Comparison of ENCODE assay signal across 8 mouse cellular contexts in the genomic region with DNA sequence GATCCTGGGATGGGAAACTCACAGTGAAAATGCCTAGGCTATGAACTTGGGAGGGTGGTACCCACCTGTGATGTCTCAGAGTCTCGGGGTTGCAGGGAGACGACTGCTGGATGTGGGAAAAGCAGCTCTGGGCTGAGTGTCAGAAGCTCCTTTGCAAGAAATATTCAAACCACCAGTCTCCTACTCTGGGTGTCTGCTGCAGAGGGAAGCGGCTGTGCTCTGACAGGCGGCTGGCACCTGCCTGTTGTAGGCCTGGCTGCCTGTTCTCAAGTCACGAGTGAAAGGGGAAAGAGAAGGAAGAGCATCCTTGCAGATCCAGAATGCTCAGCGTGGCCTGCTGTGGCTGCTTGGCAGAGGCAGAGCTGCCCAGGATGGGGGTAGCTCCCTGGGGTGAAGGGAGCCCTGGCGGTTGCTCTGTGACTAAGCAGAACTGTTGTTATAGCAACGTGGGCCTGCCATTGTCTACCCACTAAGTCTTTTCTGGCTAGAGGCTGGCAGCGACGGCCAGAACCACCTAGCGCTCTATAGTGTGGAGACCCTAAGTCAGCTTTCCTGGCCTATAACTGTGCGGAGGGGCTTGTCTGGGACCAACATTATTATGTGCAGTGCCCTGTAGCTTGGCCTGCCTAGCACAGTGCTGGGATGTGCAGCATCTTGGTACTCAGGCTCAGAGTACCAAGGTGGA.
DNase-seq lines count a peak whose midpoint lies in the region; ATAC-seq and TF ChIP-seq lines count a peak whose summit lies in the region.
"Not testable (repeated sequence)": the region's sequence is repeated elsewhere in the genome, so short reads cannot be mapped to it uniquely, and the experiment has no call there.

No protein-coding gene starts in this region.

- not testable (repeated sequence) for H3K4me3 ChIP-seq in embryonic facial prominence, embryonic 11.5 days (ENCODE audit: low read depth, low read length); forebrain, embryonic 12.5 days (replicated peaks); forebrain, postnatal 0 days (ENCODE audit: low read depth, low read length); hindbrain, embryonic 11.5 days (ENCODE audit: low read depth, low read length); hindbrain, embryonic 16.5 days (ENCODE audit: low read length); midbrain, embryonic 11.5 days (ENCODE audit: low read depth, low read length); midbrain, embryonic 16.5 days (ENCODE audit: low read depth, low read length); neural tube, embryonic 13.5 days

- H3K36me3 ChIP-seq in embryonic facial prominence, embryonic 11.5 days (replicated peaks; ENCODE audit: control insufficient read depth, insufficient read depth, low read depth, low read length); forebrain, embryonic 12.5 days (replicated peaks); forebrain, postnatal 0 days (ENCODE audit: insufficient read depth); hindbrain, embryonic 11.5 days (ENCODE audit: control insufficient read depth, insufficient read depth, low read length); hindbrain, embryonic 16.5 days (ENCODE audit: control insufficient read depth, insufficient read depth, low read length); midbrain, embryonic 11.5 days (ENCODE audit: control insufficient read depth, insufficient read depth, low read length); midbrain, embryonic 16.5 days (ENCODE audit: control insufficient read depth, insufficient read depth, low read length); neural tube, embryonic 13.5 days: not testable (repeated sequence)

- not testable (repeated sequence) for H3K9ac ChIP-seq in embryonic facial prominence, embryonic 11.5 days (replicated peaks; ENCODE audit: low read length); forebrain, embryonic 12.5 days; forebrain, postnatal 0 days; hindbrain, embryonic 11.5 days (ENCODE audit: low read depth, low read length); hindbrain, embryonic 16.5 days (ENCODE audit: low read depth, low read length); midbrain, embryonic 11.5 days (ENCODE audit: low read length); midbrain, embryonic 16.5 days (ENCODE audit: low read depth, low read length); neural tube, embryonic 13.5 days

- not testable (repeated sequence) for DNase-seq in embryonic facial prominence, embryonic 11.5 days (ENCODE audit: low spot score); forebrain, postnatal 0 days; hindbrain, embryonic 11.5 days (ENCODE audit: low spot score); midbrain, embryonic 11.5 days (ENCODE audit: low spot score, missing footprints)

- not testable (repeated sequence) for TF ChIP-seq CTCF in forebrain, postnatal 0 days (IDR thresholded peaks at IDR 0.05; ENCODE audit: low read depth)

- H3K27me3 ChIP-seq in embryonic facial prominence, embryonic 11.5 days (ENCODE audit: control insufficient read depth, insufficient read depth, low read length); forebrain, embryonic 12.5 days; forebrain, postnatal 0 days (ENCODE audit: insufficient read depth, low read length); hindbrain, embryonic 11.5 days (ENCODE audit: control insufficient read depth, insufficient read depth, low read length); hindbrain, embryonic 16.5 days (replicated peaks; ENCODE audit: control insufficient read depth, insufficient read depth, low read length); midbrain, embryonic 11.5 days (ENCODE audit: control insufficient read depth, insufficient read depth, low read length); midbrain, embryonic 16.5 days (ENCODE audit: control insufficient read depth, insufficient read depth, low read depth, low read length); neural tube, embryonic 13.5 days: not testable (repeated sequence)

- ATAC-seq in embryonic facial prominence, embryonic 11.5 days (replicated peaks; ENCODE audit: insufficient number of reproducible peaks, low FRiP score, low TSS enrichment, low read depth), result peak; percentile 75; the same call in 1 of the 2 replicates
- ATAC-seq in forebrain, embryonic 12.5 days (ENCODE audit: low FRiP score), result peak; percentile 69
- ATAC-seq in forebrain, postnatal 0 days, result peak; percentile 91
- ATAC-seq in hindbrain, embryonic 11.5 days (ENCODE audit: low FRiP score), result peak; percentile 65
- peak; percentile 80 for ATAC-seq in hindbrain, embryonic 16.5 days
- ATAC-seq in midbrain, embryonic 11.5 days (ENCODE audit: low FRiP score), result peak; percentile 84
- ATAC-seq in midbrain, embryonic 16.5 days, result peak; percentile 86
- peak; percentile 85 for ATAC-seq in neural tube, embryonic 13.5 days (ENCODE audit: low read depth)

- no CpG with 5 or more reads among the region's 12 CpGs for WGBS in embryonic facial prominence, embryonic 11.5 days
- WGBS in forebrain, embryonic 12.5 days, result no CpG with 5 or more reads among the region's 12 CpGs
- WGBS in forebrain, postnatal 0 days, result no CpG with 5 or more reads among the region's 12 CpGs
- no CpG with 5 or more reads among the region's 12 CpGs for WGBS in hindbrain, embryonic 11.5 days
- no CpG with 5 or more reads among the region's 12 CpGs for WGBS in hindbrain, embryonic 16.5 days
- WGBS in midbrain, embryonic 11.5 days, result no CpG with 5 or more reads among the region's 12 CpGs
- WGBS in midbrain, embryonic 16.5 days, result no CpG with 5 or more reads among the region's 12 CpGs
- WGBS in neural tube, embryonic 13.5 days, result no CpG with 5 or more reads among the region's 12 CpGs

- not testable (repeated sequence) for H3K9me3 ChIP-seq in embryonic facial prominence, embryonic 11.5 days (replicated peaks; ENCODE audit: control insufficient read depth, low read length); forebrain, embryonic 12.5 days; forebrain, postnatal 0 days (ENCODE audit: low read length); hindbrain, embryonic 11.5 days (ENCODE audit: control insufficient read depth, low read length); hindbrain, embryonic 16.5 days (ENCODE audit: control insufficient read depth, low read length); midbrain, embryonic 11.5 days (ENCODE audit: control insufficient read depth, low read length); midbrain, embryonic 16.5 days (replicated peaks; ENCODE audit: control insufficient read depth, low read length, poor library complexity, severe bottlenecking); neural tube, embryonic 13.5 days

- H3K4me2 ChIP-seq in embryonic facial prominence, embryonic 11.5 days (ENCODE audit: low read depth, low read length); forebrain, embryonic 12.5 days; forebrain, postnatal 0 days (ENCODE audit: low read depth); hindbrain, embryonic 11.5 days (replicated peaks; ENCODE audit: low read depth, low read length); hindbrain, embryonic 16.5 days (ENCODE audit: low read length); midbrain, embryonic 11.5 days; midbrain, embryonic 16.5 days (ENCODE audit: low read length); neural tube, embryonic 13.5 days: not testable (repeated sequence)

- not testable (repeated sequence) for H3K27ac ChIP-seq in embryonic facial prominence, embryonic 11.5 days (replicated peaks; ENCODE audit: low read depth, low read length); forebrain, embryonic 12.5 days; forebrain, postnatal 0 days (ENCODE audit: low read depth, low read length); hindbrain, embryonic 11.5 days (ENCODE audit: low read depth, low read length); hindbrain, embryonic 16.5 days (ENCODE audit: low read depth, low read length); midbrain, embryonic 11.5 days (ENCODE audit: low read depth, low read length); midbrain, embryonic 16.5 days (ENCODE audit: low read length); neural tube, embryonic 13.5 days (replicated peaks)

- not testable (repeated sequence) for H3K4me1 ChIP-seq in embryonic facial prominence, embryonic 11.5 days (ENCODE audit: control insufficient read depth, insufficient read depth, low read length); forebrain, embryonic 12.5 days; forebrain, postnatal 0 days (ENCODE audit: insufficient read depth); hindbrain, embryonic 11.5 days (replicated peaks; ENCODE audit: control insufficient read depth, insufficient read depth, low read length); hindbrain, embryonic 16.5 days (ENCODE audit: control insufficient read depth, insufficient read depth, low read depth, low read length); midbrain, embryonic 11.5 days (ENCODE audit: control insufficient read depth, insufficient read depth, low read length); midbrain, embryonic 16.5 days (ENCODE audit: control insufficient read depth, insufficient read depth, low read length); neural tube, embryonic 13.5 days (replicated peaks)
